Mouse (Mus musculus) brain, adult 2 months (tissue): ENCODE results near the gene Spaca5.

ENCODE experiments used
- DNase-seq: peaks from one replicate; pipeline ENCODE4 v3.0.0; 2011; ENCODE audit warnings: low read depth, low spot score

Spaca5 gene

GRCm38 (mm10) chrX:21068106-21068505 lies at the start of gene Spaca5:
Spaca5 (plus strand) TSS chrX:21068406.
- DNase-seq, result no peak

- peak; percentile 11 for DNase-seq
These were observed 6.7 kb upstream of the Spaca5 start for GRCm38 (mm10) chrX:21061460-21061859.

- DNase-seq, result peak; percentile 94
These were observed 6.2 kb upstream of the Spaca5 start, which contains the start of gene Zfp182 for GRCm38 (mm10) chrX:21061866-21062543. Zfp182 (minus strand) TSS chrX:21062316.

- DNase-seq, result no peak
These were observed 5.7 kb upstream of the Spaca5 start for GRCm38 (mm10) chrX:21062544-21062890.

GRCm38 (mm10) chrX:21088645-21088982 lies 20.4 kb downstream of the Spaca5 start:
- no peak for DNase-seq

GRCm38 (mm10) chrX:21088983-21089866 lies 21.0 kb downstream of the Spaca5 start, which contains the start of gene Zfp300:
Zfp300 (minus strand) TSS chrX:21089527.
- DNase-seq, result peak; percentile 92

GRCm38 (mm10) chrX:21089867-21090239 lies 21.6 kb downstream of the Spaca5 start:
- DNase-seq, result no peak

GRCm38 (mm10) chrX:21115520-21115919 lies 47.3 kb downstream of the Spaca5 start, which contains the start of gene Ssxa1:
Ssxa1 (plus strand) TSS chrX:21115820.
- no peak for DNase-seq
